Mouse (Mus musculus) hindbrain, embryonic 13.5 days (tissue): Measurements from ENCODE around the gene Necab2. TPM values are rescaled to one million over a fixed set of nuclear protein-coding genes. Genes with fewer than 3 reads are reported as not detected.

Experiments
- ATAC-seq: fragments of 200-750 bp; cut with Nextera tagmentation; 2 replicates; pipeline ENCODE4 v1.8.0; 2017; ENCODE audit warnings: moderate TSS enrichment; ENCODE audit not compliant: low FRiP score
- H3K27ac ChIP-seq: fragments of 300-500 bp; sonication (generic); 2 replicates; pipeline ENCODE4 v1.5.1; 2015; ENCODE audit warnings: inconsistent platforms, mild to moderate bottlenecking, moderate library complexity
- H3K27me3 ChIP-seq: fragments of 300-500 bp; sonication (generic); 2 replicates; pipeline ENCODE4 v1.6.1; 2015; ENCODE audit warnings: mild to moderate bottlenecking, inconsistent platforms
- H3K36me3 ChIP-seq: fragments of 300-500 bp; sonication (generic); 2 replicates; pipeline ENCODE4 v1.6.1; 2015; ENCODE audit warnings: mild to moderate bottlenecking, inconsistent platforms
- H3K4me1 ChIP-seq: fragments of 300-500 bp; sonication (generic); replicated peaks from 2 replicates; pipeline ENCODE4 v1.6.1; 2015; ENCODE audit warnings: inconsistent platforms
- H3K4me2 ChIP-seq: fragments of 300-500 bp; sonication (generic); 2 replicates; pipeline ENCODE4 v1.6.1; 2015; ENCODE audit warnings: inconsistent platforms, mild to moderate bottlenecking, moderate library complexity
- H3K4me3 ChIP-seq: fragments of 300-500 bp; sonication (generic); 2 replicates; pipeline ENCODE4 v1.5.1; 2015; ENCODE audit warnings: mild to moderate bottlenecking, inconsistent platforms
- H3K9ac ChIP-seq: fragments of 300-500 bp; sonication (generic); 2 replicates; pipeline ENCODE4 v1.6.1; 2015; ENCODE audit warnings: mild to moderate bottlenecking, inconsistent platforms
- H3K9me3 ChIP-seq: fragments of 300-500 bp; sonication (generic); 2 replicates; pipeline ENCODE4 v1.6.1; 2016; ENCODE audit warnings: inconsistent platforms
- WGBS: fragments of 180-500 bp; shearing (Covaris S2); methylation state at CpG from one replicate; pipeline ENCODE4 v1.1.7; 2015; 5-methylcytosine and 5-hydroxymethylcytosine counted together
- polyA plus RNA-seq: library from polyadenylated mRNA; unstranded; fragments of >200 nt; fragmentation: Nextera tagmentation; extraction: Ambion mirVana; gene quantifications from 2 replicates; pipeline ENCODE4 v1.2.1, GENCODE M21; 2015

The Necab2 gene
- polyA plus RNA-seq, 1 experiment from 2014 or later = 36.4 TPM

- no peaks in the 10 kb centered on the region for H3K27me3 ChIP-seq
- peaks cover 10% of the 10 kb centered on the region for H3K4me1 ChIP-seq
- H3K27ac ChIP-seq = no peak overlapping the region
- no peaks in the 10 kb centered on the region for H3K9me3 ChIP-seq
- peaks cover 96% of the 10 kb centered on the region for H3K36me3 ChIP-seq
- no peak overlapping the region for H3K9ac ChIP-seq
- WGBS = 95% methylated on average over 7 of the region's 7 CpGs
- H3K4me2 ChIP-seq = no peak overlapping the region
- ATAC-seq = no peak
- H3K4me3 ChIP-seq = no peak overlapping the region
Measured at GRCm38 (mm10) chr8:119511722-119512121, 65.2 kb downstream of the Necab2 start.

GRCm38 (mm10) chr8:119513405-119513804 lies 66.9 kb downstream of the Necab2 start:
- peaks cover 16% of the 10 kb centered on the region for H3K4me1 ChIP-seq
- H3K27ac ChIP-seq = no peak overlapping the region
- H3K4me3 ChIP-seq = no peak overlapping the region
- no peaks in the 10 kb centered on the region for H3K27me3 ChIP-seq
- H3K36me3 ChIP-seq = peaks cover 98% of the 10 kb centered on the region
- 96% methylated on average over 4 of the region's 4 CpGs for WGBS
- ATAC-seq = no peak
- H3K9ac ChIP-seq = no peak overlapping the region
- H3K4me2 ChIP-seq = no peak overlapping the region
- no peaks in the 10 kb centered on the region for H3K9me3 ChIP-seq

GRCm38 (mm10) chr8:119514940-119515339 lies 68.4 kb downstream of the Necab2 start:
- Histone ChIP-seq H3K4me1 (peaks cover 16% of the 10 kb centered on the region), H3K4me2 (no peak overlapping the region), H3K36me3 (peaks cover 98% of the 10 kb centered on the region), H3K9ac (no peak overlapping the region), H3K27me3 (no peaks in the 10 kb centered on the region), H3K9me3 (no peaks in the 10 kb centered on the region), H3K27ac (no peak overlapping the region), H3K4me3 (no peak overlapping the region)
- no peak for ATAC-seq
- WGBS = 93% methylated on average over 3 of the region's 3 CpGs

DNA sequence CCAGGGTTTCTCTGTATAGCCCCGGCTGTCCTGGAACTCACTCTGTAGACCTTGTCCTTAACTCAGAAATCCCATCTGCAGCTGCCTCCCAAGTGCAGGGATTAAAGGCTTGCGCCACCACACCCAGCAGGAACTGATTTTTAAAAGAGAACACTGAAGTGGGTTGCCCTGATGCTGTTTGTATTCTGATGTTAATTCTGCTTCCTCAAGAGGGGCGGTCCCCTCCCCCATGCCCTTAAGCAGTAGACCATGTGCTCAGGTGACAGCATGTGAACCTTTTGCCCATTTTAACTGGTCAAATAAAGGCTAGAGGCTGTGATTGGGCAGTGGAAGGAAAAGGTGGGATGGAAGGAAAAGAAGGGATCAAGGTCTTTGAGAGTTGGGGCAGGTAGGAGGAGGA lies 69.2 kb downstream of the Necab2 start:
- 53% methylated on average over 3 of the region's 3 CpGs for WGBS
- H3K4me2 ChIP-seq = no peak overlapping the region
- no peak overlapping the region for H3K4me3 ChIP-seq
- H3K27me3 ChIP-seq = no peaks in the 10 kb centered on the region
- peaks cover 16% of the 10 kb centered on the region for H3K4me1 ChIP-seq
- no peak overlapping the region for H3K9ac ChIP-seq
- H3K9me3 ChIP-seq = no peaks in the 10 kb centered on the region
- no peak for ATAC-seq
- peaks cover 98% of the 10 kb centered on the region for H3K36me3 ChIP-seq
- no peak overlapping the region for H3K27ac ChIP-seq

GRCm38 (mm10) chr8:119516674-119517073 lies 70.2 kb downstream of the Necab2 start:
- no peak for ATAC-seq
- 58% methylated on average over 5 of the region's 5 CpGs for WGBS
- Histone ChIP-seq H3K4me3 (no peak overlapping the region), H3K27ac (no peak overlapping the region), H3K9me3 (no peaks in the 10 kb centered on the region), H3K9ac (no peak overlapping the region), H3K4me2 (no peak overlapping the region), H3K27me3 (no peaks in the 10 kb centered on the region), H3K4me1 (peaks cover 16% of the 10 kb centered on the region), H3K36me3 (peaks cover 98% of the 10 kb centered on the region)

GRCm38 (mm10) chr8:119520102-119520501 lies 73.6 kb downstream of the Necab2 start:
- H3K9ac ChIP-seq = no peak overlapping the region
- no peaks in the 10 kb centered on the region for H3K9me3 ChIP-seq
- WGBS = 79% methylated on average over 7 of the region's 7 CpGs
- no peaks in the 10 kb centered on the region for H3K27me3 ChIP-seq
- H3K36me3 ChIP-seq = peaks cover 95% of the 10 kb centered on the region
- H3K4me2 ChIP-seq = no peak overlapping the region
- H3K4me3 ChIP-seq = no peak overlapping the region
- H3K27ac ChIP-seq = no peak overlapping the region
- peaks cover 16% of the 10 kb centered on the region for H3K4me1 ChIP-seq
- ATAC-seq = no peak

Other genes starting within 250 kb of the Necab2 start
- gene Hsbp1, start 102.2 kb upstream of the Necab2 start, polyA plus RNA-seq = 623 and 628 TPM in 2 replicates
- gene Mlycd, start 51.8 kb upstream of the Necab2 start, polyA plus RNA-seq = 14.1 and 14.8 TPM in 2 replicates
- gene Osgin1, start 12.6 kb upstream of the Necab2 start, polyA plus RNA-seq = 0.08 and 0.28 TPM in 2 replicates
- gene Slc38a8, start 55.0 kb downstream of the Necab2 start, polyA plus RNA-seq = not detected in 2 replicates
- gene Mbtps1, start 112.0 kb downstream of the Necab2 start, polyA plus RNA-seq = 61.3 and 63.2 TPM in 2 replicates
- gene Hsdl1, start 128.5 kb downstream of the Necab2 start, polyA plus RNA-seq = 138 and 150 TPM in 2 replicates
- 0.29 and 0.31 TPM in 2 replicates for gene Dnaaf1, start 128.5 kb downstream of the Necab2 start, polyA plus RNA-seq
- 12.6 and 14.5 TPM in 2 replicates for gene Taf1c, start 158.5 kb downstream of the Necab2 start, polyA plus RNA-seq
- not detected in 2 replicates for gene Adad2, start 166.0 kb downstream of the Necab2 start, polyA plus RNA-seq
- gene Kcng4, start 189.0 kb downstream of the Necab2 start, polyA plus RNA-seq = 0.09 TPM in 1 of 2 replicates, not detected in the other
- gene Wfdc1, start 219.6 kb downstream of the Necab2 start, polyA plus RNA-seq = 3.3 and 3.5 TPM in 2 replicates